Mouse (Mus musculus) cerebellum, adult 2 months (tissue): ENCODE data around the gene Ripor1. TPM values are rescaled to one million over a fixed set of nuclear protein-coding genes. Genes with fewer than 3 reads are reported as not detected.
A peak's percentile ranks its signal among the peaks of the same experiment; 100 is the strongest.
"Not testable (repeated sequence)": the region's sequence is repeated elsewhere in the genome, so short reads cannot be mapped to it uniquely, and the experiment has no call there.

ENCODE experiments used
- DNase-seq, 2 experiments: peaks; one replicate each; pipeline ENCODE4 v3.0.0; 2021
- H3K27ac ChIP-seq: fragments of 200-500 bp; 2 replicates; pipeline ENCODE4 v1.5.1; 2012; ENCODE audit warnings: low read length, control low read depth, inconsistent platforms; ENCODE audit not compliant: insufficient read depth
- H3K27me3 ChIP-seq: fragments of 200-500 bp; 2 replicates; pipeline ENCODE4 v1.6.1; 2012; ENCODE audit warnings: inconsistent platforms, mild to moderate bottlenecking, low read length, moderate library complexity; ENCODE audit not compliant: control insufficient read depth, insufficient read depth
- H3K4me1 ChIP-seq: fragments of 200-500 bp; 2 replicates; pipeline ENCODE4 v1.6.1; 2011; ENCODE audit warnings: low read length; ENCODE audit not compliant: control insufficient read depth, insufficient read depth
- H3K4me3 ChIP-seq: fragments of 200-500 bp; replicated peaks from 2 replicates; pipeline ENCODE3; 2011; ENCODE audit warnings: mild to moderate bottlenecking, low read depth, low read length, control low read depth; ENCODE audit not compliant: insufficient read depth
- CTCF ChIP-seq: fragments of 200-500 bp; IDR thresholded peaks from 2 replicates; pipeline ENCODE4 v1.5.1; 2011; ENCODE audit warnings: low read depth, mild to moderate bottlenecking, control low read depth, low read length, moderate library complexity, borderline replicate concordance; ENCODE audit not compliant: insufficient read depth
- POLR2A ChIP-seq: fragments of 200-500 bp; IDR thresholded peaks from 2 replicates; pipeline ENCODE4 v1.6.1; 2011; ENCODE audit warnings: low read length, control low read depth, borderline replicate concordance; ENCODE audit not compliant: insufficient read depth
- WGBS: fragments of 180-500 bp; shearing (Covaris S2); methylation state at CpG from one replicate; pipeline ENCODE4 v1.1.7; 2018; 5-methylcytosine and 5-hydroxymethylcytosine counted together
- polyA plus RNA-seq: library from polyadenylated mRNA; depleted of rRNA; stranded (reverse); fragments of >200 nt; gene quantifications from 2 replicates; pipeline ENCODE4 v1.2.3, GENCODE M21; 2012

The Ripor1 gene
- polyA plus RNA-seq, 1 experiment, result 33.4 TPM

GRCm38 (mm10) chr8:105596362-105597034, 8.6 kb upstream of the Ripor1 start:
- TF ChIP-seq CTCF (peak; percentile 85), POLR2A (no peak)
- Histone ChIP-seq H3K4me3 (peak overlapping the region; percentile 3), H3K27ac (no peak overlapping the region), H3K27me3 (no peaks in the 10 kb centered on the region), H3K4me1 (peaks cover 3% of the 10 kb centered on the region; the same call in 1 of the 2 replicates)
- peak; percentile 51 to 73 for DNase-seq
- WGBS, result 5% methylated on average over 14 of the region's 14 CpGs

GRCm38 (mm10) chr8:105598777-105599176, 6.3 kb upstream of the Ripor1 start:
- no peak overlapping the region for H3K27ac ChIP-seq
- no peak for TF ChIP-seq POLR2A
- no peak for TF ChIP-seq CTCF
- no peak overlapping the region for H3K4me3 ChIP-seq
- H3K4me1 ChIP-seq, result peaks cover 3% of the 10 kb centered on the region; the same call in 1 of the 2 replicates
- no peaks in the 10 kb centered on the region for H3K27me3 ChIP-seq
- WGBS, result 92% methylated on average over 6 of the region's 6 CpGs
- no peak for DNase-seq

- 76% methylated on average over 5 of the region's 5 CpGs for WGBS
- no peak overlapping the region for H3K4me3 ChIP-seq
- TF ChIP-seq CTCF, result no peak
- TF ChIP-seq POLR2A, result no peak
Observed at GRCm38 (mm10) chr8:105601301-105601700, 3.8 kb upstream of the Ripor1 start.

GRCm38 (mm10) chr8:105602540-105602939, 2.5 kb upstream of the Ripor1 start:
- H3K27me3 ChIP-seq, H3K27ac ChIP-seq, H3K4me3 ChIP-seq, DNase-seq, H3K4me1 ChIP-seq: not testable (repeated sequence)
- 84% methylated on average over 3 of the region's 3 CpGs for WGBS

More at GRCm38 (mm10) chr8:105601301-105601700, 3.8 kb upstream of the Ripor1 start:
- H3K4me1 ChIP-seq, result peaks cover 3% of the 10 kb centered on the region; the same call in 1 of the 2 replicates
- H3K27me3 ChIP-seq, result no peaks in the 10 kb centered on the region
- no peak for DNase-seq
- H3K27ac ChIP-seq, result no peak overlapping the region

GRCm38 (mm10) chr8:105605491-105606188, 585 bp downstream of the Ripor1 start:
- Histone ChIP-seq H3K27ac (peak overlapping the region; percentile 96), H3K27me3 (no peaks in the 10 kb centered on the region), H3K4me3 (peak overlapping the region; percentile 81), H3K4me1 (peaks cover 5% of the 10 kb centered on the region; the same call in 1 of the 2 replicates)
- TF ChIP-seq POLR2A (no peak), CTCF (no peak)
- 1% methylated on average over 37 of the region's 39 CpGs for WGBS
- peak; percentile 61 to 68 for DNase-seq

- Histone ChIP-seq H3K27ac (peak overlapping the region; percentile 96), H3K4me3 (peak overlapping the region; percentile 81), H3K27me3 (no peaks in the 10 kb centered on the region), H3K4me1 (peaks cover 5% of the 10 kb centered on the region; the same call in 1 of the 2 replicates)
- 1% methylated on average over 30 of the region's 30 CpGs for WGBS
- peak; percentile 84 to 85 for DNase-seq
- peak; percentile 45; the same call in 1 of the 2 replicates for TF ChIP-seq POLR2A
- no peak for TF ChIP-seq CTCF
Observed at GRCm38 (mm10) chr8:105606189-105607023, 1.4 kb downstream of the Ripor1 start.

- no peak for TF ChIP-seq POLR2A
- TF ChIP-seq CTCF, result no peak
- H3K27ac ChIP-seq, result peak overlapping the region; percentile 84
- WGBS, result 5% methylated on average over 10 of the region's 10 CpGs
- no peaks in the 10 kb centered on the region for H3K27me3 ChIP-seq
- H3K4me1 ChIP-seq, result peaks cover 10% of the 10 kb centered on the region
- H3K4me3 ChIP-seq, result peak overlapping the region; percentile 81
- DNase-seq, result no peak
Observed at GRCm38 (mm10) chr8:105607062-105607461, 2.0 kb downstream of the Ripor1 start.
